Mouse (Mus musculus): ENCODE data around the gene Tas2r143.

The Tas2r143 gene

GRCm38 (mm10) chr6:42365215-42365614 is 34.8 kb upstream of the Tas2r143 start:
- no peak for DNase-seq (ENCODE audit: low spot score)

GRCm38 (mm10) chr6:42369870-42370269 is 30.2 kb upstream of the Tas2r143 start:
- DNase-seq (ENCODE audit: low spot score) = no peak

GRCm38 (mm10) chr6:42370630-42371363 is 29.2 kb upstream of the Tas2r143 start:
- DNase-seq (ENCODE audit: low spot score) = no peak

- DNase-seq (ENCODE audit: low spot score) = peak; percentile 0
Measured at GRCm38 (mm10) chr6:42372001-42372400, 28.0 kb upstream of the Tas2r143 start.

GRCm38 (mm10) chr6:42372421-42372815 is 27.6 kb upstream of the Tas2r143 start:
- DNase-seq (ENCODE audit: low spot score) = peak; percentile 4

- peak; percentile 26 for DNase-seq (ENCODE audit: low spot score)
Measured at GRCm38 (mm10) chr6:42372816-42373547, 27.1 kb upstream of the Tas2r143 start, which contains the start of gene Epha1. Epha1 (minus strand) TSS chr6:42373268.

GRCm38 (mm10) chr6:42373669-42374430 is 26.2 kb upstream of the Tas2r143 start:
- no peak for DNase-seq (ENCODE audit: low spot score)

- no peak for DNase-seq (ENCODE audit: low spot score)
Measured at GRCm38 (mm10) chr6:42374701-42375100, 25.3 kb upstream of the Tas2r143 start.

- no peak for DNase-seq (ENCODE audit: low spot score)
Measured at GRCm38 (mm10) chr6:42375131-42375530, 24.9 kb upstream of the Tas2r143 start.

GRCm38 (mm10) chr6:42376016-42376415 is 24.0 kb upstream of the Tas2r143 start:
- no peak for DNase-seq (ENCODE audit: low spot score)

- DNase-seq (ENCODE audit: low spot score) = no peak
Measured at GRCm38 (mm10) chr6:42376504-42377019, 23.5 kb upstream of the Tas2r143 start.

GRCm38 (mm10) chr6:42377280-42377679 is 22.8 kb upstream of the Tas2r143 start:
- DNase-seq (ENCODE audit: low spot score) = no peak

GRCm38 (mm10) chr6:42379551-42379950 is 20.5 kb upstream of the Tas2r143 start:
- no peak for DNase-seq (ENCODE audit: low spot score)

GRCm38 (mm10) chr6:42380416-42381144 is 19.5 kb upstream of the Tas2r143 start:
- no peak for DNase-seq (ENCODE audit: low spot score)

- no peak for DNase-seq (ENCODE audit: low spot score)
Measured at GRCm38 (mm10) chr6:42381221-42381620, 18.8 kb upstream of the Tas2r143 start.

- no peak for DNase-seq (ENCODE audit: low spot score)
Measured at GRCm38 (mm10) chr6:42381916-42382381, 18.1 kb upstream of the Tas2r143 start.

GRCm38 (mm10) chr6:42383360-42383759 is 16.7 kb upstream of the Tas2r143 start:
- no peak for DNase-seq (ENCODE audit: low spot score)

GRCm38 (mm10) chr6:42385635-42386034 is 14.4 kb upstream of the Tas2r143 start:
- no peak for DNase-seq (ENCODE audit: low spot score)

- no peak for DNase-seq (ENCODE audit: low spot score)
Measured at GRCm38 (mm10) chr6:42391796-42392330, 8.2 kb upstream of the Tas2r143 start.

GRCm38 (mm10) chr6:42395960-42396809 is 3.9 kb upstream of the Tas2r143 start:
- DNase-seq (ENCODE audit: low spot score) = peak; percentile 55

Data from ovary, postnatal 10 days (tissue).